24 mouse cellular contexts compared by ENCODE assay signal in genomic region chr3:30826069-30826468, GRCm38 (mm10).
"Had no signal": no experiment of that assay in that cellular context is flagged by ENCODE, and none has a peak within 500 bp of the region (broad histone marks: within the 10 kb centered on the region; RNA-seq: fewer than 3 reads in every experiment).

No protein-coding gene starts in this region.

- H3K9me3 ChIP-seq: heart, embryonic 13.5 days; heart, embryonic 15.5 days; hindbrain, embryonic 13.5 days; hindbrain, embryonic 15.5 days; kidney, embryonic 15.5 days; limb, embryonic 10.5 days; limb, embryonic 12.5 days; liver, embryonic 13.5 days had no signal

- H3K27ac ChIP-seq: heart, embryonic 13.5 days; heart, embryonic 15.5 days; hindbrain, embryonic 13.5 days; hindbrain, embryonic 15.5 days; hindbrain, postnatal 0 days; kidney, embryonic 15.5 days; kidney, postnatal 0 days; left cerebral cortex, adult 2 months; limb, embryonic 10.5 days; limb, embryonic 12.5 days; liver, embryonic 13.5 days had no signal

- H3K4me1 ChIP-seq: heart, embryonic 13.5 days; heart, embryonic 15.5 days; hindbrain, embryonic 13.5 days; hindbrain, embryonic 15.5 days; kidney, embryonic 15.5 days; limb, embryonic 10.5 days; limb, embryonic 12.5 days; liver, embryonic 13.5 days had no signal

- H3K36me3 ChIP-seq: heart, embryonic 15.5 days had no signal

- H3K27me3 ChIP-seq: heart, embryonic 13.5 days; heart, embryonic 15.5 days; hindbrain, embryonic 13.5 days; hindbrain, embryonic 15.5 days; kidney, embryonic 15.5 days; limb, embryonic 12.5 days; liver, embryonic 13.5 days had no signal

- ATAC-seq: hindbrain, postnatal 0 days; intestine, embryonic 16.5 days had no signal

- H3K4me3 ChIP-seq: heart, embryonic 13.5 days; heart, embryonic 15.5 days; hindbrain, embryonic 13.5 days; hindbrain, embryonic 15.5 days; kidney, embryonic 15.5 days; left cerebral cortex, adult 2 months; limb, embryonic 10.5 days; limb, embryonic 12.5 days; liver, embryonic 13.5 days had no signal

- DNase-seq: gastrocnemius, postnatal 14 days; gastrocnemius, postnatal 36 days; heart, adult 18-20 months; heart, postnatal 14 days; heart, postnatal 36 days; kidney, adult 11 months; kidney, adult 2 months; kidney, adult 9 months; kidney, postnatal 14 days; kidney, postnatal 4 days; layer of hippocampus, adult 9-11 months; liver; liver, embryonic 13.5 days had no signal
